Mouse (Mus musculus): Measurements from ENCODE around the gene Csnk2a1. TPM values are rescaled to one million over a fixed set of nuclear protein-coding genes. Genes with fewer than 3 reads are reported as not detected.

The Csnk2a1 gene
- total and polyA plus RNA-seq, 3 experiments: 88.5 to 130 TPM; not detected in 1

DNA sequence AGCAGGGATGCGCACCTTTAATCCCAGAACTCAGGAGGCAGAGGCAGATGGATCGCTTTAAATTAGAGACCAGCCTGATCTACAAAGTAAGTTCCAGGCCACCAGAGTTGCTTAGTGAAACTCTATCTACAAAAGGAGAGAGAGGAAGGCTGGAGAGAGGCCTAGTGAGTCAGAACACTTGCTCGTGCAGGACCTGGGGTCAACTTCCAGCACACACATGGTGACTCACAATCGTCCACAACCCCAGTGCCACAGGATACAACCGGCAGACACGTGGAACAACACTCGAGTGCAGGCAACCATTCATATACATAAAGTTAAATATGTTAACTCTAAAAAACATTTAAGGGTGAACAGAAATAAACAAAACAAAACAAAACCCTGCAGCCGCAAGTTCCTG, 100.0 kb downstream of the Csnk2a1 start:
- H3K9me3 ChIP-seq (replicated peaks; ENCODE audit: insufficient read depth, low read length): no peaks in the 10 kb centered on the region
- TF ChIP-seq TCF12 (IDR thresholded peaks at IDR 0.05; ENCODE audit: low read depth, low read length) (no peak), TBP (IDR thresholded peaks at IDR 0.05; ENCODE audit: low read depth, low read length) (no peak), POLR2A (IDR thresholded peaks at IDR 0.05; ENCODE audit: control insufficient read depth in 1 of 2, insufficient read depth in 1 of 2, low read depth in 1 of 2, low read length in 2 of 2, poor library complexity in 1 of 2) (no peak), RCOR1 (IDR thresholded peaks at IDR 0.05; ENCODE audit: low read depth, low read length) (no peak)
- peaks cover 3 to 23% of the 10 kb centered on the region in 2 experiments; a peak in 3 of 4 replicates for H3K36me3 ChIP-seq (ENCODE audit: control insufficient read depth in 1 of 2, insufficient read depth in 2 of 2, low read length in 2 of 2)
- peaks cover 21% of the 10 kb centered on the region for H3K79me2 ChIP-seq (ENCODE audit: control insufficient read depth, insufficient read depth, low read length, poor library complexity)
- H3K9ac ChIP-seq (ENCODE audit: control insufficient read depth, low read depth, low read length, poor library complexity, severe bottlenecking): no peak overlapping the region
- no peak overlapping the region for H3K4me3 ChIP-seq (ENCODE audit: control insufficient read depth in 1 of 2, insufficient read depth in 1 of 2, low read depth in 2 of 2, low read length in 2 of 2)
- no peaks in the 10 kb centered on the region for H3K27me3 ChIP-seq (ENCODE audit: control insufficient read depth in 1 of 2, insufficient read depth in 2 of 2, low read length in 2 of 2)
- DNase-seq (ENCODE audit: low read depth, low spot score): no peak
- H3K4me1 ChIP-seq (ENCODE audit: control insufficient read depth in 1 of 2, insufficient read depth in 2 of 2, low read length in 2 of 2): peaks cover 5 to 14% of the 10 kb centered on the region in 2 experiments
- H3K27ac ChIP-seq (ENCODE audit: control insufficient read depth, low read depth, low read length): no peak overlapping the region

DNA sequence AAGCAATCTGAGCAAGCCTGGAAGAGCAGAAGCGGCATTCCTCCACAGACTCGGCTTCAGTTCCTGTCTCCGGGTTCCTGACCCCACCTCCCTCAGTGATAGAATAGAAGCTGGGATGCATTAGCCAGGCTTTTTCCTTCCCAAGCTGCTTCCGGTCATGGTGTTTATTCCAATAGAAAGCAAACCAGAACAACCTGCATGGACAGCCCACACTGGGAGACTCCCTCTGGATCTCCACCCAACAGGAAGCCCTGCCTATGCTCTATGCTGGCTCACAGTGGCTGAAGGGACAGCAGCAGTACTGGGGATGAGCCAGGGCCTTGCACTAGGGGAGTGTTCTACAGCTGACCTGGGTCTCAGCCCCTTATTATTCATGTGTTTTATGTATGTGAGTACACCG, 101.3 kb downstream of the Csnk2a1 start:
- Histone ChIP-seq H3K27ac (ENCODE audit: control insufficient read depth, low read depth, low read length) (no peak overlapping the region), H3K9ac (ENCODE audit: control insufficient read depth, low read depth, low read length, poor library complexity, severe bottlenecking) (no peak overlapping the region), H3K4me1 (ENCODE audit: control insufficient read depth in 1 of 2, insufficient read depth in 2 of 2, low read length in 2 of 2) (peaks cover 5 to 14% of the 10 kb centered on the region in 2 experiments), H3K4me3 (ENCODE audit: control insufficient read depth in 1 of 2, insufficient read depth in 1 of 2, low read depth in 2 of 2, low read length in 2 of 2) (no peak overlapping the region), H3K36me3 (ENCODE audit: control insufficient read depth in 1 of 2, insufficient read depth in 2 of 2, low read length in 2 of 2) (peaks cover 1 to 23% of the 10 kb centered on the region in 2 experiments; a peak in 3 of 4 replicates), H3K27me3 (ENCODE audit: control insufficient read depth in 1 of 2, insufficient read depth in 2 of 2, low read length in 2 of 2) (no peaks in the 10 kb centered on the region), H3K9me3 (replicated peaks; ENCODE audit: insufficient read depth, low read length) (no peaks in the 10 kb centered on the region), H3K79me2 (ENCODE audit: control insufficient read depth, insufficient read depth, low read length, poor library complexity) (peaks cover 28% of the 10 kb centered on the region)
- TF ChIP-seq EP300 (IDR thresholded peaks at IDR 0.05; ENCODE audit: low read depth in 1 of 2, low read length in 2 of 2) (no peak), POLR2A (IDR thresholded peaks at IDR 0.05; ENCODE audit: control insufficient read depth in 1 of 2, insufficient read depth in 1 of 2, low read depth in 1 of 2, low read length in 2 of 2, poor library complexity in 1 of 2) (no peak), USF2 (IDR thresholded peaks at IDR 0.05; ENCODE audit: borderline replicate concordance in 1 of 2, insufficient read depth in 1 of 2, low read depth in 1 of 2, low read length in 2 of 2) (no peak), MXI1 (IDR thresholded peaks at IDR 0.05; ENCODE audit: low read depth, low read length) (no peak), SMC3 (IDR thresholded peaks at IDR 0.05; ENCODE audit: low read depth, low read length) (no peak), BHLHE40 (IDR thresholded peaks at IDR 0.05; ENCODE audit: borderline replicate concordance, low read depth, low read length) (no peak), ZMIZ1 (IDR thresholded peaks at IDR 0.05; ENCODE audit: low read depth, low read length) (no peak), TBP (IDR thresholded peaks at IDR 0.05; ENCODE audit: low read depth, low read length) (no peak)
- no peak for DNase-seq (ENCODE audit: low read depth, low spot score)

- Histone ChIP-seq H3K9me3 (replicated peaks; ENCODE audit: insufficient read depth, low read length) (no peaks in the 10 kb centered on the region), H3K27ac (ENCODE audit: control insufficient read depth, low read depth, low read length) (peak overlapping the region; percentile 92; the same call in 1 of the 2 replicates), H3K4me3 (ENCODE audit: control insufficient read depth in 1 of 2, insufficient read depth in 1 of 2, low read depth in 2 of 2, low read length in 2 of 2) (peak overlapping the region; percentile 96 to 98), H3K79me2 (ENCODE audit: control insufficient read depth, insufficient read depth, low read length, poor library complexity) (peaks cover 28% of the 10 kb centered on the region), H3K9ac (ENCODE audit: control insufficient read depth, low read depth, low read length, poor library complexity, severe bottlenecking) (peak overlapping the region; percentile 96), H3K27me3 (ENCODE audit: control insufficient read depth in 1 of 2, insufficient read depth in 2 of 2, low read length in 2 of 2) (no peaks in the 10 kb centered on the region), H3K4me1 (ENCODE audit: control insufficient read depth in 1 of 2, insufficient read depth in 2 of 2, low read length in 2 of 2) (peaks cover 23 to 37% of the 10 kb centered on the region in 2 experiments), H3K36me3 (ENCODE audit: control insufficient read depth in 1 of 2, insufficient read depth in 2 of 2, low read length in 2 of 2) (peaks cover 0 to 38% of the 10 kb centered on the region in 2 experiments; a peak in 3 of 4 replicates)
- DNase-seq (ENCODE audit: low read depth, low spot score): peak; percentile 52
- TF ChIP-seq MXI1 (IDR thresholded peaks at IDR 0.05; ENCODE audit: low read depth, low read length): peak; percentile 87
- no peak for TF ChIP-seq RAD21 (IDR thresholded peaks at IDR 0.05; ENCODE audit: low read depth, low read length)
- no peak for TF ChIP-seq ETS1 (IDR thresholded peaks at IDR 0.05; ENCODE audit: low read depth, low read length)
- no peak for TF ChIP-seq USF2 (IDR thresholded peaks at IDR 0.05; ENCODE audit: borderline replicate concordance in 1 of 2, insufficient read depth in 1 of 2, low read depth in 1 of 2, low read length in 2 of 2)
- peak; percentile 32; the same call in 1 of the 2 replicates for TF ChIP-seq TAL1 (IDR thresholded peaks at IDR 0.05; ENCODE audit: low read length)
- TF ChIP-seq CHD2 (IDR thresholded peaks at IDR 0.05; ENCODE audit: low read length): no peak
- TF ChIP-seq ZKSCAN1 (IDR thresholded peaks at IDR 0.05; ENCODE audit: low read depth, low read length): no peak
- TF ChIP-seq ZMIZ1 (IDR thresholded peaks at IDR 0.05; ENCODE audit: low read depth, low read length): no peak
- no peak for TF ChIP-seq POLR2A (IDR thresholded peaks at IDR 0.05; ENCODE audit: control insufficient read depth in 1 of 2, insufficient read depth in 1 of 2, low read depth in 1 of 2, low read length in 2 of 2, poor library complexity in 1 of 2)
- TF ChIP-seq MEF2A (IDR thresholded peaks at IDR 0.05; ENCODE audit: extremely low read depth, insufficient replicate concordance, low read depth, low read length, poor library complexity, severe bottlenecking): no peak
- TF ChIP-seq ZC3H11A (IDR thresholded peaks at IDR 0.05; ENCODE audit: low read depth, low read length): no peak
- peak; percentile 89 for TF ChIP-seq MYC (IDR thresholded peaks at IDR 0.05; ENCODE audit: low read depth, low read length)
- TF ChIP-seq MAFK (IDR thresholded peaks at IDR 0.05; ENCODE audit: borderline replicate concordance, low read depth, low read length): no peak
- TF ChIP-seq JUND (IDR thresholded peaks at IDR 0.05; ENCODE audit: low read depth, low read length): no peak
- TF ChIP-seq POLR2AphosphoS2 (IDR thresholded peaks at IDR 0.05; ENCODE audit: low read length): no peak
- TF ChIP-seq UBTF (IDR thresholded peaks at IDR 0.05; ENCODE audit: borderline replicate concordance, insufficient read depth, low read depth, low read length): no peak
- TF ChIP-seq EP300 (IDR thresholded peaks at IDR 0.05; ENCODE audit: low read depth in 1 of 2, low read length in 2 of 2): no peak
- TF ChIP-seq TBP (IDR thresholded peaks at IDR 0.05; ENCODE audit: low read depth, low read length): no peak
Observed at GRCm38 (mm10) chr2:152330858-152331423, 104.3 kb downstream of the Csnk2a1 start.

Measured in MEL (cell line).